In genomic region chr9:97817116-97817515, GRCm38 (mm10) we compare ENCODE assay signal across 24 mouse cellular contexts.
A peak's percentile ranks its signal among the peaks of the same experiment; 100 is the strongest.
DNase-seq lines count a peak whose midpoint lies in the region; ATAC-seq and TF ChIP-seq lines count a peak whose summit lies in the region.
"Had no signal": no experiment of that assay in that cellular context is flagged by ENCODE, and none has a peak within 500 bp of the region (broad histone marks: within the 10 kb centered on the region; RNA-seq: fewer than 3 reads in every experiment).

No protein-coding gene starts in this region.

- H3K9ac ChIP-seq in limb, embryonic 14.5 days (ENCODE audit: low read depth, low read length, severe bottlenecking): no peak overlapping the region
- no peak overlapping the region for H3K9ac ChIP-seq in embryonic facial prominence, embryonic 14.5 days (ENCODE audit: low read depth, low read length)
- H3K9ac ChIP-seq: embryonic facial prominence, embryonic 12.5 days; hindbrain, embryonic 14.5 days; intestine, embryonic 15.5 days had no signal

- H3K27ac ChIP-seq in limb, embryonic 14.5 days (replicated peaks; ENCODE audit: low read depth, low read length): no peak overlapping the region
- no peak overlapping the region for H3K27ac ChIP-seq in limb, embryonic 10.5 days
- no peak overlapping the region for H3K27ac ChIP-seq in embryonic facial prominence, embryonic 14.5 days (replicated peaks; ENCODE audit: low read depth, low read length)
- H3K27ac ChIP-seq: embryonic facial prominence, embryonic 12.5 days; forebrain, embryonic 10.5 days; hindbrain, embryonic 14.5 days; intestine, embryonic 15.5 days had no signal

- peaks cover 3% of the 10 kb centered on the region; the same call in 1 of the 2 replicates for H3K4me1 ChIP-seq in limb, embryonic 14.5 days (ENCODE audit: control insufficient read depth, insufficient read depth, low read length)
- 0 out of 2 replicates have a peak, but pooled peaks cover 4% of the 10 kb centered on the region for H3K4me1 ChIP-seq in limb, embryonic 10.5 days
- H3K4me1 ChIP-seq in embryonic facial prominence, embryonic 14.5 days (ENCODE audit: control insufficient read depth, insufficient read depth, low read length): no peaks in the 10 kb centered on the region
- H3K4me1 ChIP-seq: embryonic facial prominence, embryonic 12.5 days; forebrain, embryonic 10.5 days; intestine, embryonic 15.5 days had no signal

- H3K4me3 ChIP-seq in limb, embryonic 14.5 days (replicated peaks; ENCODE audit: low read length): no peak overlapping the region
- no peak overlapping the region for H3K4me3 ChIP-seq in limb, embryonic 10.5 days
- H3K4me3 ChIP-seq in embryonic facial prominence, embryonic 14.5 days (ENCODE audit: low read depth, low read length): no peak overlapping the region
- H3K4me3 ChIP-seq: embryonic facial prominence, embryonic 12.5 days; erythroblast, embryonic 14.5 days; forebrain, embryonic 10.5 days; intestine, embryonic 15.5 days had no signal

- ATAC-seq in limb, embryonic 14.5 days (ENCODE audit: low FRiP score, low read depth): no peak
- no peak for ATAC-seq in embryonic facial prominence, embryonic 14.5 days (ENCODE audit: low read depth)
- ATAC-seq in hematopoietic stem cell, adult 5-6 weeks (replicated peaks in 1 of 2; ENCODE audit: insufficient read depth in 1 of 2, low FRiP score in 2 of 2, low TSS enrichment in 1 of 2, low read depth in 1 of 2, poor library complexity in 2 of 2, severe bottlenecking in 2 of 2): peak; percentile 94 to 97
- ATAC-seq in cerebellum, adult (ENCODE audit: insufficient number of reproducible peaks, low FRiP score, low TSS enrichment): no peak
- ATAC-seq: CD4-positive, CD25-positive, alpha-beta regulatory T cell, adult 4 months; forebrain, embryonic 14.5 days; intestine, embryonic 15.5 days had no signal

- 41% methylated on average over 4 of the region's 4 CpGs for WGBS in limb, embryonic 14.5 days
- WGBS in limb, embryonic 10.5 days: 80% methylated on average over 4 of the region's 4 CpGs
- 52% methylated on average over 4 of the region's 4 CpGs for WGBS in embryonic facial prominence, embryonic 14.5 days

- no peaks in the 10 kb centered on the region for H3K36me3 ChIP-seq in limb, embryonic 14.5 days (ENCODE audit: control insufficient read depth, insufficient read depth, low read length)
- no peaks in the 10 kb centered on the region for H3K36me3 ChIP-seq in limb, embryonic 10.5 days
- no peaks in the 10 kb centered on the region for H3K36me3 ChIP-seq in embryonic facial prominence, embryonic 14.5 days (ENCODE audit: control insufficient read depth, insufficient read depth, low read length)
- H3K36me3 ChIP-seq: embryonic facial prominence, embryonic 12.5 days; forebrain, embryonic 10.5 days; G1E; intestine, embryonic 15.5 days had no signal

- H3K9me3 ChIP-seq in limb, embryonic 14.5 days (ENCODE audit: control insufficient read depth, low read length): no peaks in the 10 kb centered on the region
- H3K9me3 ChIP-seq in limb, embryonic 10.5 days (replicated peaks): no peaks in the 10 kb centered on the region
- H3K9me3 ChIP-seq in embryonic facial prominence, embryonic 14.5 days (ENCODE audit: control insufficient read depth, low read length): no peaks in the 10 kb centered on the region
- H3K9me3 ChIP-seq: embryonic facial prominence, embryonic 12.5 days; forebrain, embryonic 10.5 days; intestine, embryonic 15.5 days had no signal

- no peaks in the 10 kb centered on the region for H3K27me3 ChIP-seq in limb, embryonic 14.5 days (ENCODE audit: control insufficient read depth, insufficient read depth, low read length)
- no peaks in the 10 kb centered on the region for H3K27me3 ChIP-seq in limb, embryonic 10.5 days (ENCODE audit: low read depth, poor library complexity, severe bottlenecking)
- H3K27me3 ChIP-seq in embryonic facial prominence, embryonic 14.5 days (replicated peaks; ENCODE audit: control insufficient read depth, insufficient read depth, low read length): no peaks in the 10 kb centered on the region
- H3K27me3 ChIP-seq: embryonic facial prominence, embryonic 12.5 days; intestine, embryonic 15.5 days had no signal

- DNase-seq in limb, embryonic 14.5 days (ENCODE audit: low spot score): peak; percentile 38
- DNase-seq in limb, embryonic 10.5 days (ENCODE audit: low spot score): no peak
- DNase-seq in embryonic facial prominence, embryonic 14.5 days (ENCODE audit: low spot score): peak; percentile 20
- no peak for DNase-seq in ovary, postnatal 36 days (ENCODE audit: low spot score)
- no peak for DNase-seq in layer of hippocampus, postnatal 10 days (ENCODE audit: low spot score in 2 of 2)
- DNase-seq: adrenal gland, postnatal 10 days; B cell, adult 2 months; cerebellum, adult 18-20 months; cerebellum, adult 9-11 months; cerebellum, postnatal 36 days; gastrocnemius, postnatal 10 days; heart, postnatal 10 days; heart, postnatal 4 days; kidney, adult 18-20 months had no signal

- TF ChIP-seq POLR2A in limb, embryonic 14.5 days (IDR thresholded peaks at IDR 0.05; ENCODE audit: borderline replicate concordance, extremely low read depth, insufficient read depth, insufficient read length): no peak

- H3K4me2 ChIP-seq in limb, embryonic 14.5 days (replicated peaks; ENCODE audit: low read depth, low read length, severe bottlenecking): no peak overlapping the region
- H3K4me2 ChIP-seq in embryonic facial prominence, embryonic 14.5 days (ENCODE audit: low read depth, low read length): no peak overlapping the region
- H3K4me2 ChIP-seq: embryonic facial prominence, embryonic 12.5 days; hindbrain, embryonic 14.5 days; intestine, embryonic 15.5 days had no signal

Comparison
In these comparisons a context has a peak if more than half of its experiments do, and no peak if none do; other contexts are left out.
1. DNase-seq: peak in limb, embryonic 14.5 days (single experiment) and embryonic facial prominence, embryonic 14.5 days (single experiment); none in limb, embryonic 10.5 days (single experiment), ovary, postnatal 36 days (single experiment) and layer of hippocampus, postnatal 10 days (0 of 2).
2. ATAC-seq: peak in hematopoietic stem cell, adult 5-6 weeks (2 of 2); none in limb, embryonic 14.5 days (single experiment), embryonic facial prominence, embryonic 14.5 days (single experiment) and cerebellum, adult (single experiment).